Mouse (Mus musculus) neural tube, embryonic 11.5 days (tissue): Measurements from ENCODE around the gene Rasip1. TPM values are rescaled to one million over a fixed set of nuclear protein-coding genes. Genes with fewer than 3 reads are reported as not detected.

ENCODE experiments used
- ATAC-seq: fragments of 200-750 bp; cut with Nextera tagmentation; 2 replicates; pipeline ENCODE4 v1.8.0; 2017; ENCODE audit warnings: moderate number of reproducible peaks, mild to moderate bottlenecking, moderate TSS enrichment, moderate library complexity; ENCODE audit not compliant: insufficient read depth, low FRiP score, low TSS enrichment
- DNase-seq: peaks from one replicate; pipeline ENCODE4 v3.0.0-alpha.2; 2015; ENCODE audit warnings: low spot score
- H3K27ac ChIP-seq: fragments of 300-500 bp; sonication (generic); 2 replicates; pipeline ENCODE4 v1.5.1; 2014; ENCODE audit warnings: low read depth, mild to moderate bottlenecking, low read length
- H3K27me3 ChIP-seq: fragments of 300-500 bp; sonication (generic); 2 replicates; pipeline ENCODE4 v1.6.1; 2014; ENCODE audit warnings: mild to moderate bottlenecking, low read length, mixed read lengths; ENCODE audit not compliant: control insufficient read depth, insufficient read depth
- H3K36me3 ChIP-seq: fragments of 300-500 bp; sonication (generic); 2 replicates; pipeline ENCODE4 v1.6.1; 2014; ENCODE audit warnings: mild to moderate bottlenecking, low read length, moderate library complexity, mixed read lengths; ENCODE audit not compliant: control insufficient read depth, insufficient read depth
- H3K4me1 ChIP-seq: fragments of 300-500 bp; sonication (generic); 2 replicates; pipeline ENCODE4 v1.6.1; 2014; ENCODE audit warnings: low read length, mixed read lengths; ENCODE audit not compliant: control insufficient read depth, insufficient read depth
- H3K4me2 ChIP-seq: fragments of 300-500 bp; sonication (generic); 2 replicates; pipeline ENCODE4 v1.6.1; 2014; ENCODE audit warnings: low read depth, mild to moderate bottlenecking, moderate library complexity
- H3K4me3 ChIP-seq: fragments of 300-500 bp; sonication (generic); 2 replicates; pipeline ENCODE4 v1.5.1; 2014; ENCODE audit warnings: low read depth, low read length
- H3K9ac ChIP-seq: fragments of 300-500 bp; sonication (generic); 2 replicates; pipeline ENCODE4 v1.6.1; 2014; ENCODE audit warnings: mild to moderate bottlenecking, low read length
- H3K9me3 ChIP-seq: fragments of 300-500 bp; sonication (generic); 2 replicates; pipeline ENCODE4 v1.6.1; 2016; ENCODE audit warnings: low read length; ENCODE audit not compliant: control insufficient read depth
- WGBS: fragments of 180-500 bp; shearing (Covaris S2); extraction: QIAGEN DNeasy Blood & Tissue Kit; methylation state at CpG from one replicate; pipeline ENCODE4 v1.1.7; 2014; 5-methylcytosine and 5-hydroxymethylcytosine counted together
- polyA plus RNA-seq: library from polyadenylated mRNA; unstranded; fragments of >200 nt; fragmentation: Nextera tagmentation; extraction: Ambion mirVana; gene quantifications from 2 replicates; pipeline ENCODE4 v1.2.1, GENCODE M21; 2014

The Rasip1 gene
- 5.7 and 7.5 TPM in 2 replicates for polyA plus RNA-seq

GRCm38 (mm10) chr7:45627261-45627660 is at the start of gene Rasip1:
Gene Rasip1 (plus strand): TSS chr7:45627488.
- Histone ChIP-seq H3K4me3 (peak within 1 kb of the TSS; percentile 46), H3K27ac (0 out of 2 replicates have a peak within 1 kb of the TSS, but pooled peaks have one; percentile 46), H3K9me3 (no peaks in the 10 kb centered on the region), H3K27me3 (peaks cover 9% of the 10 kb centered on the region), H3K36me3 (no peaks in the 10 kb centered on the region), H3K9ac (peak within 1 kb of the TSS; percentile 81), H3K4me1 (no peaks in the 10 kb centered on the region; the same call in 1 of the 2 replicates), H3K4me2 (peak within 1 kb of the TSS; percentile 92)
- WGBS, result 89% methylated on average over 9 of the region's 9 CpGs
- DNase-seq (no peak), ATAC-seq (no peak)

- WGBS, result 87% methylated on average over 6 of the region's 6 CpGs
- Histone ChIP-seq H3K36me3 (no peaks in the 10 kb centered on the region), H3K27me3 (no peaks in the 10 kb centered on the region), H3K27ac (no peak overlapping the region), H3K4me2 (no peak overlapping the region), H3K4me3 (no peak overlapping the region), H3K9me3 (no peaks in the 10 kb centered on the region), H3K4me1 (no peaks in the 10 kb centered on the region), H3K9ac (no peak overlapping the region)
- DNase-seq (no peak), ATAC-seq (no peak)
These were observed 41.4 kb upstream of the Rasip1 start for GRCm38 (mm10) chr7:45585923-45586322.

- Histone ChIP-seq H3K4me3 (no peak overlapping the region), H3K4me1 (no peaks in the 10 kb centered on the region), H3K27ac (no peak overlapping the region), H3K4me2 (no peak overlapping the region), H3K27me3 (no peaks in the 10 kb centered on the region), H3K9ac (no peak overlapping the region), H3K36me3 (no peaks in the 10 kb centered on the region), H3K9me3 (no peaks in the 10 kb centered on the region)
- no peak for DNase-seq
- 94% methylated on average over 23 of the region's 23 CpGs for WGBS
- ATAC-seq, result no peak
These were observed 39.4 kb upstream of the Rasip1 start for GRCm38 (mm10) chr7:45587631-45588592.

DNA sequence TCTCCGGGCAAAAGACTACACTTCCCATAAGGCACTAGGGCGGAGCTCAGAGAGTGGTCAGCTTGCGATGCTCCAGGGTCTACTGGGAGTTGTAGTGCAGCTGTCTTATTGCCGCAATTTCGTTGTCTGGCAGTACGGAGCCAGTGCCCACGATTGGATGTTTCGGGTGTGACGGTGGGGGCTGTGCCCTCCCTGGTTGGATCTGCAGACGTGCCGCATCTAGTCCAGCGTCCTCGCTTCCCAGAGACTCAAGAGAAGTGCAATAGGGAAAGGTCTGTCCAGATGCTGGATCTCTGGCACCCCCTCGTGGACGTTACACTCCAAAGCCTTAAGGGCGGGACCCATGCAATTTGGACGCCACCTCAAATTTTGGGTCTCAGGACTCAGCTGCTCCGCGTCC is 38.1 kb upstream of the Rasip1 start:
- Histone ChIP-seq H3K36me3 (no peaks in the 10 kb centered on the region), H3K9me3 (no peaks in the 10 kb centered on the region), H3K27ac (no peak overlapping the region), H3K4me2 (peak overlapping the region; percentile 43), H3K9ac (peak overlapping the region; percentile 29; the same call in 1 of the 2 replicates), H3K27me3 (no peaks in the 10 kb centered on the region), H3K4me1 (no peaks in the 10 kb centered on the region), H3K4me3 (peak overlapping the region; percentile 25)
- peak; percentile 92 for DNase-seq
- ATAC-seq, result peak; percentile 96
- WGBS, result 3% methylated on average over 19 of the region's 19 CpGs

- ATAC-seq, result no peak
- Histone ChIP-seq H3K36me3 (no peaks in the 10 kb centered on the region), H3K9ac (no peak overlapping the region), H3K4me3 (no peak overlapping the region), H3K27ac (no peak overlapping the region), H3K4me2 (no peak overlapping the region), H3K4me1 (no peaks in the 10 kb centered on the region), H3K9me3 (no peaks in the 10 kb centered on the region), H3K27me3 (no peaks in the 10 kb centered on the region)
- no peak for DNase-seq
- WGBS, result 92% methylated on average over 5 of the region's 5 CpGs
These were observed 37.4 kb upstream of the Rasip1 start for GRCm38 (mm10) chr7:45589898-45590297.

DNA sequence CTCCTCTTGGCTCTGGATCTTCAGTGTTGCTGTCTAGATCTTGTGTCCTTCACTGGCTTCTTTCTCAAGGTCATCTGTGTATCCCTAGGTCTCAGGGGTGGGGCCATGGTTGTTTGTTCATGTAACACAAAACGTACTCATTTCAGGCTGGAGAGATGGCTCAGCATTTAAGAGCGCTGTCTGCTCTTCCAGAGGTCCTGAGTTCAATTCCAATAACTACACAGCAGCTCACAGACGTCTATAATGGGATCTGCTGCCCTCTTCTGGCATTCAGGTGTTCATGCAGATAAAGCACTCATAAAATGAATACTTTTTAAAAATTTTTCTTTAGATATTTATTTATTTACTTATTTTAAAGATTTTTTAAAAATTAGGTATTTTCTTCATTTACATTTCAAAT is 36.4 kb upstream of the Rasip1 start:
- WGBS, result 70% methylated on average over 3 of the region's 3 CpGs
- no peak for DNase-seq
- H3K9me3 ChIP-seq, result no peaks in the 10 kb centered on the region

DNA sequence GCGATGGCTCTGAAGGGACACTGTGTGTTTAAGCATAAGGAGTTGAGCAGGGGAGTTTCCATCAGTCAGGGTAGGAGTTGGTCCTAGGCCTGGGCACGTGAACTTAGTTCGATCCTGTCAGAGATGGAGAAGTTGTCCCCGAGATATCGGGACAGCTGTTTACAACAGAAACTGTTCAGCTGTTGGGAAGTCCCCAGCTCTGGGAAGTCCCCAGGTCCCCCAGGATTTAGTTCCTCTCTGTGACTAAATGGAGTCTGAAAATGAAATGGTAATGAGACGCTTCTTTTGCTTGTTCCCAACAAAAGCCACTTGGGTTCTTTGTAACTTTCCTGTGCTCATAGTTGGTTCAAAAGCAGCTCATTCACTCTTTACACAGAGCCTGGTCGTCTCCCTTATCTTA is 35.4 kb upstream of the Rasip1 start:
- no peaks in the 10 kb centered on the region for H3K4me1 ChIP-seq
- no peaks in the 10 kb centered on the region for H3K9me3 ChIP-seq
- no peak overlapping the region for H3K4me2 ChIP-seq
- 80% methylated on average over 7 of the region's 7 CpGs for WGBS
- no peak overlapping the region for H3K27ac ChIP-seq
- no peaks in the 10 kb centered on the region for H3K27me3 ChIP-seq
- ATAC-seq (no peak), DNase-seq (no peak)
- no peak overlapping the region for H3K4me3 ChIP-seq
- no peaks in the 10 kb centered on the region for H3K36me3 ChIP-seq
- no peak overlapping the region for H3K9ac ChIP-seq

More for the DNA sequence above, 36.4 kb upstream of the Rasip1 start:
- ATAC-seq, result no peak
- no peak overlapping the region for H3K4me2 ChIP-seq
- H3K36me3 ChIP-seq, result no peaks in the 10 kb centered on the region
- no peaks in the 10 kb centered on the region for H3K4me1 ChIP-seq
- H3K27me3 ChIP-seq, result no peaks in the 10 kb centered on the region
- H3K9ac ChIP-seq, result no peak overlapping the region
- H3K4me3 ChIP-seq, result no peak overlapping the region
- H3K27ac ChIP-seq, result no peak overlapping the region

DNA sequence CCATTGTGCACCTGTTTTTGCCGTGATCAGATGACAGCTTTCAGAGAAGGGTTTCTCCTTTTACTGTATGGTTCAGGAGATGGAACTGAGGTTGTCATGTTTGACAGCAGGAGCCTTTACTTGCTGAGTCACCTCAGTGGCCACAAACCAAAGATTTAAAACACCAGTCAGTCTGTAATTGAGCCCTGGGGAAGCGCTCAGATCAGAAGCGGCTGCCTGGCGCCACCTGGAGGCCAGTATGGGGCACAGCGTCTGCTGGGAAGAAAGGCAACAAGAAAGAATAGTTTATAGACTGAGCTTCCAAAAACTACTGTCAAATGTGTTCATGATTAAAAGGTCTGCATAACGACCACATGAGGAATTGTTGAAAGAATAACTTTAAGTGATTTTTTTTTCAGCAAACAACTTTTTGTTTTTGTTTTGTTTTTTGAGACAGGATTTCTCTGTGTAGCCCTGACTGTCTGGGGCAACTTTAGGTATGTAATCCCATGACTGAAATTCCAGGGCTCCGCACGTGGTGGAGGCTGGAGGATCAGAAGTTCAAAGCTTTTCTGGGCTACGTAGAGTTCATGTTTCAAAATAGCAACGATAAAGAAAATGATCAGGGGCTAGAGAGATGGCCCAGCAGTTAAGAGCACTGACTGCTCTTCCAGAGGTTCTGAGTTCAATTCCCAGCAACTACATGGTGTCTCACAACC is 34.0 kb upstream of the Rasip1 start:
- H3K36me3 ChIP-seq, result no peaks in the 10 kb centered on the region
- 27% methylated on average over 10 of the region's 10 CpGs for WGBS

More for the DNA sequence above, 34.0 kb upstream of the Rasip1 start:
- ATAC-seq, result no peak
- Histone ChIP-seq H3K4me3 (no peak overlapping the region), H3K4me2 (no peak overlapping the region), H3K27me3 (no peaks in the 10 kb centered on the region), H3K27ac (no peak overlapping the region), H3K9me3 (no peaks in the 10 kb centered on the region), H3K9ac (no peak overlapping the region), H3K4me1 (no peaks in the 10 kb centered on the region)
- DNase-seq, result peak; percentile 71
